Mouse (Mus musculus) CH12.LX (cell line): ENCODE data around the gene Dnhd1. TPM values are rescaled to one million over a fixed set of nuclear protein-coding genes. Genes with fewer than 3 reads are reported as not detected.
"Not testable (repeated sequence)": the region's sequence is repeated elsewhere in the genome, so short reads cannot be mapped to it uniquely, and the experiment has no call there.

Experiments
- DNase-seq: peaks from one replicate; pipeline ENCODE4 v3.0.0-alpha.2; 2013; ENCODE audit errors: extremely low read depth
- H3K27ac ChIP-seq: 2 replicates; pipeline ENCODE4 v1.5.1; 2012; ENCODE audit warnings: low read depth, mild to moderate bottlenecking, control low read depth, moderate library complexity; ENCODE audit not compliant: insufficient read depth
- H3K27me3 ChIP-seq: replicated peaks from 2 replicates; pipeline ENCODE3; 2012; ENCODE audit warnings: inconsistent platforms
- H3K36me3 ChIP-seq, 2 experiments: replicated peaks in 1 of 2; 2 replicates each; pipeline versions ENCODE3 to v1.6.1; 2012; ENCODE audit warnings: inconsistent platforms in 1 of 2, low read length in 1 of 2, mild to moderate bottlenecking in 1 of 2, mixed read lengths in 1 of 2, moderate library complexity in 1 of 2; ENCODE audit not compliant: control insufficient read depth in 1 of 2, insufficient read depth in 1 of 2
- H3K4me1 ChIP-seq, 2 experiments: 2 replicates each; pipeline ENCODE4 v1.6.1; 2012; ENCODE audit warnings: inconsistent platforms in 1 of 2, moderate library complexity in 1 of 2; ENCODE audit not compliant: insufficient read depth in 2 of 2, control insufficient read depth in 1 of 2
- H3K4me2 ChIP-seq: 2 replicates; pipeline ENCODE4 v1.6.1; 2012; ENCODE audit warnings: low read depth, mild to moderate bottlenecking, control low read depth; ENCODE audit not compliant: poor library complexity, insufficient read depth, severe bottlenecking
- H3K4me3 ChIP-seq, 3 experiments: fragments of 150-350 bp in 1 of 3; sonication (generic) in 1 of 3; replicated peaks in 1 of 3; 2 replicates each; pipeline versions ENCODE3 to v1.5.1; 2011 to 2012; ENCODE audit warnings: low read depth in 2 of 3, low read length in 2 of 3, mild to moderate bottlenecking in 2 of 3, moderate library complexity in 2 of 3, control low read depth in 1 of 3, improper control_type of control experiment in 1 of 3, inconsistent platforms in 1 of 3, mixed read lengths in 1 of 3; ENCODE audit not compliant: poor library complexity in 1 of 3
- H3K79me2 ChIP-seq: replicated peaks from 2 replicates; pipeline ENCODE4 v1.6.1; 2012; ENCODE audit warnings: mild to moderate bottlenecking, moderate library complexity; ENCODE audit not compliant: control insufficient read depth, poor library complexity, insufficient read depth, severe bottlenecking; ENCODE audit errors: extremely low read depth
- H3K9ac ChIP-seq: 2 replicates; pipeline ENCODE4 v1.6.1; 2012; ENCODE audit warnings: low read depth, mild to moderate bottlenecking, control low read depth, moderate library complexity; ENCODE audit not compliant: insufficient read depth
- H3K9me3 ChIP-seq: replicated peaks from 2 replicates; pipeline ENCODE3; 2012; ENCODE audit warnings: low read length, inconsistent platforms, mixed read lengths
- BHLHE40 ChIP-seq: IDR thresholded peaks from 2 replicates; pipeline ENCODE4 v1.6.1; 2011; ENCODE audit warnings: mild to moderate bottlenecking, low read depth, low read length, improper control_type of control experiment
- CTCF ChIP-seq, 2 experiments: IDR thresholded peaks in 1 of 2; conservative IDR thresholded peaks in 1 of 2; 2 replicates each; pipeline ENCODE4 v1.5.1; 2011 to 2012; ENCODE audit warnings: low read depth in 2 of 2, low read length in 2 of 2, improper control_type of control experiment in 1 of 2, inconsistent platforms in 1 of 2, mild to moderate bottlenecking in 1 of 2, moderate library complexity in 1 of 2
- E2F4 ChIP-seq: IDR thresholded peaks from 2 replicates; pipeline ENCODE4 v1.6.1; 2011; ENCODE audit warnings: low read depth, low read length, improper control_type of control experiment; ENCODE audit not compliant: insufficient replicate concordance
- ETS1 ChIP-seq: conservative IDR thresholded peaks from 2 replicates; pipeline ENCODE4 v1.6.1; 2012; ENCODE audit warnings: low read depth, mild to moderate bottlenecking, inconsistent platforms, low read length, improper control_type of control experiment, moderate library complexity
- HCFC1 ChIP-seq: IDR thresholded peaks from 2 replicates; pipeline ENCODE4 v1.6.1; 2012; ENCODE audit warnings: low read depth, mild to moderate bottlenecking, inconsistent platforms, low read length, improper control_type of control experiment
- JUND ChIP-seq: conservative IDR thresholded peaks from 2 replicates; pipeline ENCODE4 v1.6.1; 2011; ENCODE audit warnings: low read depth, low read length, improper control_type of control experiment
- KAT2A ChIP-seq: IDR thresholded peaks from 2 replicates; pipeline ENCODE4 v1.6.1; 2012; ENCODE audit warnings: low read length, improper control_type of control experiment, inconsistent platforms; ENCODE audit not compliant: insufficient replicate concordance
- MAFK ChIP-seq: IDR thresholded peaks from 2 replicates; pipeline ENCODE4 v1.6.1; 2011; ENCODE audit warnings: low read length, improper control_type of control experiment; ENCODE audit not compliant: insufficient replicate concordance
- MAX ChIP-seq: IDR thresholded peaks from 2 replicates; pipeline ENCODE4 v1.6.1; 2011; ENCODE audit warnings: low read length, improper control_type of control experiment
- MAZ ChIP-seq: IDR thresholded peaks from 2 replicates; pipeline ENCODE4 v1.6.1; 2012; ENCODE audit warnings: low read depth, mild to moderate bottlenecking, inconsistent platforms, low read length, improper control_type of control experiment, moderate library complexity
- MYC ChIP-seq: IDR thresholded peaks from 2 replicates; pipeline ENCODE4 v1.6.1; 2011; ENCODE audit warnings: low read depth, mild to moderate bottlenecking, improper control_type of control experiment, low read length
- NRF1 ChIP-seq: IDR thresholded peaks from 2 replicates; pipeline ENCODE4 v1.6.1; 2014; ENCODE audit warnings: low read depth, mild to moderate bottlenecking, inconsistent platforms, low read length, improper control_type of control experiment, moderate library complexity
- PAX5 ChIP-seq: IDR thresholded peaks from 2 replicates; pipeline ENCODE4 v1.6.1; 2012; ENCODE audit warnings: low read length, inconsistent platforms, mixed read lengths
- RAD21 ChIP-seq: IDR thresholded peaks from 2 replicates; pipeline ENCODE4 v1.6.1; 2011; ENCODE audit warnings: low read depth, mild to moderate bottlenecking, low read length, improper control_type of control experiment, moderate library complexity
- SMC3 ChIP-seq: IDR thresholded peaks from 2 replicates; pipeline ENCODE4 v1.6.1; 2011; ENCODE audit warnings: low read depth, low read length, improper control_type of control experiment
- TBP ChIP-seq: conservative IDR thresholded peaks from 2 replicates; pipeline ENCODE4 v1.6.1; 2011; ENCODE audit warnings: low read depth, low read length, improper control_type of control experiment
- TCF12 ChIP-seq: IDR thresholded peaks from 2 replicates; pipeline ENCODE4 v1.6.1; 2014; ENCODE audit warnings: low read depth, mild to moderate bottlenecking, inconsistent platforms, low read length, improper control_type of control experiment
- USF1 ChIP-seq: IDR thresholded peaks from 2 replicates; pipeline ENCODE4 v1.6.1; 2014; ENCODE audit warnings: low read depth, mild to moderate bottlenecking, inconsistent platforms, low read length, improper control_type of control experiment
- ZC3H11A ChIP-seq: IDR thresholded peaks from 2 replicates; pipeline ENCODE4 v1.6.1; 2012; ENCODE audit warnings: low read depth, mild to moderate bottlenecking, inconsistent platforms, low read length, improper control_type of control experiment
- ZMIZ1 ChIP-seq: IDR thresholded peaks from 2 replicates; pipeline ENCODE4 v1.6.1; 2012; ENCODE audit warnings: low read depth, mild to moderate bottlenecking, inconsistent platforms, low read length, improper control_type of control experiment
- dilution Hi-C: fragments of 300-500 bp; cut with MboI; formaldehyde crosslinking; loops from 2 replicates; pipeline ENCODE4 v1.14.3; 2020; ENCODE audit warnings: low sequenced_read_pairs; ENCODE audit not compliant: extremely low pct_unique_long_range_greater_than_20kb, extremely low pct_ligation_motif_present
- in situ Hi-C: fragments of 300-500 bp; cut with MboI; formaldehyde crosslinking; loops from 3 replicates; pipeline ENCODE4 v1.14.3; 2019; ENCODE audit warnings: low sequenced_read_pairs, low pct_ligation_motif_present, low pct_unique_long_range_greater_than_20kb, mixed read lengths
- polyA plus RNA-seq: library from polyadenylated mRNA; unstranded; fragments of >175 nt; gene quantifications from 2 replicates; pipeline ENCODE4 v1.2.1, GENCODE M21; 2012; ENCODE audit warnings: low read depth; ENCODE audit not compliant: insufficient read length
- total RNA-seq, 2 experiments: library from RNA; depleted of rRNA; stranded (reverse); fragments of 300-350 nt in 1 of 2; fragments of >200 nt in 1 of 2; gene quantifications; 2 replicates each; pipeline ENCODE4 v1.2.3; 2012 to 2014

Gene Dnhd1
- total and polyA plus RNA-seq, 3 experiments: 0.08 to 0.41 (median 0.23) TPM

- H3K4me2 ChIP-seq: peak overlapping the region; percentile 54; the same call in 1 of the 2 replicates
- dilution Hi-C loops, H3K9ac ChIP-seq, DNase-seq, H3K27ac ChIP-seq, H3K27me3 ChIP-seq, H3K9me3 ChIP-seq: not testable (repeated sequence)
- H3K4me3 ChIP-seq: peak overlapping the region in 1 of 3 experiments; percentile 95
- in situ Hi-C loops: loop anchor here (5.0 kb wide), 1 partner anchor 65 kb away; no protein-coding TSS in a partner anchor
- peaks cover 10% of the 10 kb centered on the region; the same call in 1 of the 2 replicates for H3K79me2 ChIP-seq
- H3K4me1 ChIP-seq: peaks cover 6 to 50% of the 10 kb centered on the region in 2 experiments
- peaks cover 47 to 58% of the 10 kb centered on the region in 2 experiments for H3K36me3 ChIP-seq
Observed at GRCm38 (mm10) chr7:105742539-105743215, 92.0 kb downstream of the Dnhd1 start.

GRCm38 (mm10) chr7:105743246-105743925, 92.8 kb downstream of the Dnhd1 start:
- H3K9me3 ChIP-seq, dilution Hi-C loops, H3K27me3 ChIP-seq, H3K27ac ChIP-seq, DNase-seq: not testable (repeated sequence)
- TF ChIP-seq ZMIZ1: 0 out of 2 replicates have a peak, but pooled peaks have one; percentile 23
- Histone ChIP-seq H3K4me1 (peaks cover 6 to 43% of the 10 kb centered on the region in 2 experiments), H3K4me3 (peak overlapping the region; percentile 81 to 99 (median 95)), H3K4me2 (peak overlapping the region; percentile 54), H3K79me2 (peaks cover 10% of the 10 kb centered on the region; the same call in 1 of the 2 replicates), H3K36me3 (peaks cover 51 to 65% of the 10 kb centered on the region in 2 experiments), H3K9ac (peak overlapping the region; percentile 94)
- in situ Hi-C loops: loop anchor here (5.0 kb wide), 1 partner anchor 64 kb away; no protein-coding TSS in a partner anchor

- peaks cover 5 to 37% of the 10 kb centered on the region in 2 experiments for H3K4me1 ChIP-seq
- no peaks in the 10 kb centered on the region for H3K27me3 ChIP-seq
- H3K36me3 ChIP-seq: peaks cover 57 to 72% of the 10 kb centered on the region in 2 experiments
- H3K27ac ChIP-seq: peak within 1 kb of the TSS; percentile 34; the same call in 1 of the 2 replicates
- peak within 1 kb of the TSS; percentile 81 to 99 (median 95) for H3K4me3 ChIP-seq
- H3K9me3 ChIP-seq: no peaks in the 10 kb centered on the region
- dilution Hi-C loops: no loop called here
- in situ Hi-C loops: loop anchor here (5.0 kb wide), 1 partner anchor 63 kb away; no protein-coding TSS in a partner anchor
- peak within 1 kb of the TSS; percentile 94 for H3K9ac ChIP-seq
- DNase-seq: peak; percentile 93
- H3K79me2 ChIP-seq: peaks cover 10% of the 10 kb centered on the region; the same call in 1 of the 2 replicates
- peak within 1 kb of the TSS; percentile 62 for H3K4me2 ChIP-seq
- TF ChIP-seq E2F4 (0 out of 2 replicates have a peak, but pooled peaks have one; percentile 61), MAX (peak; percentile 70; the same call in 1 of the 2 replicates), HCFC1 (peak; percentile 81), PAX5 (no peak), ZC3H11A (no peak), NRF1 (peak; percentile 61), RAD21 (peak; percentile 59), JUND (no peak), MAZ (peak; percentile 75), MYC (peak; percentile 63; the same call in 1 of the 2 replicates), TCF12 (peak; percentile 77), TBP (peak; percentile 56; the same call in 1 of the 2 replicates), ETS1 (0 out of 2 replicates have a peak, but pooled peaks have one; percentile 34), KAT2A (peak; percentile 74; the same call in 1 of the 2 replicates), CTCF (conservative IDR thresholded peaks at IDR 0.05 in 1 of 2, IDR thresholded peaks at IDR 0.05 in 1 of 2; ENCODE audit: low read depth in 2 of 2, low read length in 2 of 2) (peak in 1 of 2 experiments; percentile 65; a peak in 2 of 4 replicates), SMC3 (peak; percentile 60), MAFK (no peak), USF1 (no peak), BHLHE40 (peak; percentile 58), ZMIZ1 (peak; percentile 90)
Observed at GRCm38 (mm10) chr7:105743926-105744590, 93.4 kb downstream of the Dnhd1 start, which contains the start of gene Taf10. Gene Taf10, minus strand, starts transcription at chr7:105744361.
